Mouse (Mus musculus): ENCODE results near the gene Uckl1.

Gene Uckl1

DNA sequence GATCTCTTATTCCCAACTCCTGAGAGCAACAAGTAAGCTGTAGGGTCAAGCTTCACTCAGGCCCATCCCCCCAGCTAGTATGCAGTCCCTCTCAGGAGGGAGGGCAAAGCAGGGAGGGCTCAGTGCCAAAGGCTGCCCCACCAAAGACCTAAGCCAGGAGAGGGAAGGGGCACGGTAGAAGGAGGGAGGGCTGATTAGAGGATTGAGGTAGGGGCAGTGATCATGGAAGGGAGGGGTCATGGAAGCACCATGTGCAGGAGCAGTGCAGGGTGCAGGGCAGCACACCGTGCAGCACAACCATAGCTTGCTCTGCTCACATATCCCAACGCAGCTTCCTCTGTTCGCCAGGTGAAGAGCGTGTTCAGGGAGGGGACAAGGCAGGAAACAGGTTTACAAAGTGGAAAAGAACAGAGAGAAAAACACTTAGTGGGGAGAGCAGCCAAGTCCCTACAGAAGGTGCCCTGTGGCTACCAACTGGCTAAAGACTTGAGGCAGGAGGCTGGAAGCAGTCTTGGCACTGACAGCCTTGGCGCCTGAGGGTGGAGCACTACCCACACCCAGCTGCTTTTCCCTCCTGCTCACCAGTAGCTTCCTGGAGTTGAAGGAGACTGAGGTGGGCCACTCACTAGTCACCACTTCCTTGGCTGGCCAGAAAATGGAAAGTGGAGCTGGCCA, 13.6 kb downstream of the Uckl1 start:
- TF ChIP-seq GATA4 (IDR thresholded peaks at IDR 0.05; ENCODE audit: insufficient replicate concordance, low read length), result no peak

GRCm38 (mm10) chr2:181570375-181570774, 14.3 kb downstream of the Uckl1 start:
- no peak for TF ChIP-seq GATA4 (IDR thresholded peaks at IDR 0.05; ENCODE audit: insufficient replicate concordance, low read length)

GRCm38 (mm10) chr2:181569856-181570255, 14.8 kb downstream of the Uckl1 start:
- TF ChIP-seq GATA4 (IDR thresholded peaks at IDR 0.05; ENCODE audit: insufficient replicate concordance, low read length), result no peak

GRCm38 (mm10) chr2:181568272-181569008, 16.3 kb downstream of the Uckl1 start:
- no peak for TF ChIP-seq GATA4 (IDR thresholded peaks at IDR 0.05; ENCODE audit: insufficient replicate concordance, low read length)

GRCm38 (mm10) chr2:181567338-181567737, 17.4 kb downstream of the Uckl1 start:
- no peak for TF ChIP-seq GATA4 (IDR thresholded peaks at IDR 0.05; ENCODE audit: insufficient replicate concordance, low read length)

DNA sequence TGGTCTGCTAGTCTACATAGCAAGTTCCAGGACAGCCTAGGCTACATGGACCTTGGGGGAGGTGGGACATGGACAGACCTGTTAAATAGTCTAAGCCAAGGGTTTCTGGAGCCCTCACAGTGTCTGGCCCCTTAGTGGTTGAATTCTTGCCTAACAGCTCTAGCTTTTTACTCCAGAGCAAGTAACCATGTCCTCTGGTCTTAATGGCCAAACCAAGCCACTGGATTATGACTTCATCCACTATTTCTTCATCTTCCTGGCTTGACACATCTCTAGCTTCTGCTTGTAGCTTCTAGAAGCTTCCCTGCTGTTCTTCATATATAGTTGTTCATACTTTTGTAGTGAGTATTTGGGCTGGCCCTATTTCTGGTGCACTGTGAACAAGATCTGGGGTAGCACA, 30.9 kb downstream of the Uckl1 start:
- TF ChIP-seq GATA4 (IDR thresholded peaks at IDR 0.05; ENCODE audit: insufficient replicate concordance, low read length), result no peak

- no peak for TF ChIP-seq GATA4 (IDR thresholded peaks at IDR 0.05; ENCODE audit: insufficient replicate concordance, low read length)
These were observed 34.5 kb downstream of the Uckl1 start for GRCm38 (mm10) chr2:181550233-181550632.

DNA sequence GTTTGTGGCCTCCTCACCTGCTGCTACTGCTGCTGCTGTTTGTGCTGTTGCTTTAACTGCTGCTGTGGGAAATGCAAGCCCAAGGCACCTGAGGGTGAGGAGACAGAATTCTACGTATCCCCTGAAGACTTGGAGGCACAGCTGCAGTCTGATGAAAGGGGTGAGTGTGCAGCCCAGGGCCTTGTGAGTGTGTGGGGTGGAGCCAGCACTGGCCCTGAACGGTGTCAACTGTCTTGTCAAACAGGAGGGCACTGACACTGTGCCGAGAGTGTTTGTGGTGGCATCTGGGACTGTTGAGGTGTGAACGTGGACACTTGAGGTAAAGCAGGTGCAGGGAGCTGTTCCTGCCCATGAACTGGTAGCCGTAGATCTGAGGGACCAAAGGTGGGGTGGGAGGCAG, 36.0 kb downstream of the Uckl1 start:
- no peak for TF ChIP-seq GATA4 (IDR thresholded peaks at IDR 0.05; ENCODE audit: insufficient replicate concordance, low read length)

- TF ChIP-seq GATA4 (IDR thresholded peaks at IDR 0.05; ENCODE audit: insufficient replicate concordance, low read length), result no peak
These were observed 36.5 kb downstream of the Uckl1 start for GRCm38 (mm10) chr2:181548227-181548626.

DNA sequence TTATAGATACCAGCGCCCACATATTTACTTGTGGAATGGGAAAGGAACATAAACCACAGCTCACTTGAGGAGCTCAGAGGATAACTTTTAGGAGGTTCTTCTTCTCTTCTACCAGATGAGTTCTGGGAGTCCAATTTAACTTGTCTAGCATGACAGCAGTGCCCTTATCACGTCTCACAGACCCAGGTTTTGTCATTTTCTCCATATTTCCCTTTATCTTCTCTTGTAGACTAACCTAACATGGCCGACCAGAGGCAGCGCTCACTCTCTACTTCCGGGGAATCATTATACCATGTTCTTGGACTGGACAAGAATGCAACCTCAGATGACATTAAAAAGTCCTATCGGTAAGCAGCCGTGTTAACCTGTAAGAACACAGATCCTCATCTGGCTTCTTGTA, 38.5 kb downstream of the Uckl1 start:
- no peak for TF ChIP-seq GATA4 (IDR thresholded peaks at IDR 0.05; ENCODE audit: insufficient replicate concordance, low read length)

DNA sequence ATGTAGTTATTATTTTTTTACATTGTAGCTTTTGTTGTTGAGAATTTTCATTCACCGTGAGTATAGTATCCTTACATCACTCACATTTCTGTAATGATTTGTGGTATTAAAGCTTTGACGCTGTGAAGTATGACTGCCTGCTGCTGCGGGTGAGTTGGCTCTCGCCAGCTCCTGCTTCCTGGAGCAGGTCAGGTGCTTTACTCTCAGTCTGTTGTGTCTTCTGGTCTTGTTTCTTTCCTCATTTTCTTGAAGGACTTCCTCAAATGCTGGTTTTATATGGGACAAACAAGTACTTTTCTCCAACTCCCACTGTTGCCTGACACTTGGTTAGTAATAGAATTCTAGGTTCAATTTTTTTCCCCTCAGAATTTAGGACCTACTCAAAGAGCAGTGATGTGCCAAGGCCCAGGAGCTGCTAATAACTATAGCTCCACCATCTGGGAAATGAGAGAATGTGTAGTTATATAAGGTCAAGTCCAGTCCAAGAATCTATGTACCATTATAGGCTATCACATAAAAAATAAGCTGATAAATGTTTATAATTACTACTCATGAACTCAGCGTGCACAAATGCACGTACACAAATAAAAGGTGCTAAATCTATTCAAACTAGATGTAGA, 42.8 kb downstream of the Uckl1 start:
- TF ChIP-seq GATA4 (IDR thresholded peaks at IDR 0.05; ENCODE audit: insufficient replicate concordance, low read length), result no peak

DNA sequence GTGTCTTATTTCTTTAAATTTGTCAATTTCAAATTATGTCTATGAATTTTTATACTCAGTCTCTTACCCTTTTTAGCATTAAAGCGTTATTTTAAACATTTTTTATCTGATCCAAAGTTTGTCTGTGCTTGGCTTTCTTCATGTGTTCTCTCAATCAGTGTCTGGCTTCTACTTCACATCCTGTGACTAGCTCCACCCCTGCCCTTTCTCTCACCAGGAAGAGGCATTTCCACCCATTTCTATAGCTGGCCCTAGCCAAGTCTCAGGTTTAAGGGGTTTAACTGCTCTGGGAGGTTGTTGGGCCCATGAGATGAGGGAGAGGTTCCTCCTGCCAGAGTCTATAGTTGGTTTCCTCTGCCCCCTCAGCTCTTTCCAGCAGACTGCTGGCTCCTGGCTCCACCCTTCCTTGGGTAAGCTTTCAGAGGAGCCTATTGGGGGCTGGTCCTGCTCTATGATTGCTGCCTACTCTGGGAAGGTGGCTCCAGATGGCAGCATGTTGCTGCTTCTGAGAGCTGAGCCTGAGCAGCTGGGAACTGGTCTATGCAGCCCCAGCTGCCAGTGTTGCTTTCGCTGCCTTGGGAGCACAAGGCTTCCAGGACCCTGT, 47.1 kb downstream of the Uckl1 start:
- TF ChIP-seq GATA4 (IDR thresholded peaks at IDR 0.05; ENCODE audit: insufficient replicate concordance, low read length), result no peak

DNA sequence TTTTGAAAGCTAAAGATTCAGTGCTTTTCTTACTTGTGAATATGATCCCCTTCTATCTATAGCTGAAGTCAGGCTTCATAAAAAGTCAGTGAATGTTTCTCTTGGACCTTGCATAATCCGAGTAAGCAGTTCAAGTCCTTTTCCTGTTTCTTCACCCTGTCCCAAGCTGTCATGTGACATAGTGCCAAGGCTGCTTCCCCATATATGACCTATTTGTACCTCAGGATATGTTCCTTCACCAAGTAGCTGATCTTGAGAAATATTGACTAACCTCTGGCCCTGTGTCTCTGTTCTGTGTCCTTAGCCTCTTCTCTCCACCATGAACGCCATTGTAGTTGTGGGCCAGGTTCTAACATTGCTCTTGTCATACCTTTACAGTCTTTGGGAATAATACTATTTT, 48.3 kb downstream of the Uckl1 start:
- no peak for TF ChIP-seq GATA4 (IDR thresholded peaks at IDR 0.05; ENCODE audit: insufficient replicate concordance, low read length)

DNA sequence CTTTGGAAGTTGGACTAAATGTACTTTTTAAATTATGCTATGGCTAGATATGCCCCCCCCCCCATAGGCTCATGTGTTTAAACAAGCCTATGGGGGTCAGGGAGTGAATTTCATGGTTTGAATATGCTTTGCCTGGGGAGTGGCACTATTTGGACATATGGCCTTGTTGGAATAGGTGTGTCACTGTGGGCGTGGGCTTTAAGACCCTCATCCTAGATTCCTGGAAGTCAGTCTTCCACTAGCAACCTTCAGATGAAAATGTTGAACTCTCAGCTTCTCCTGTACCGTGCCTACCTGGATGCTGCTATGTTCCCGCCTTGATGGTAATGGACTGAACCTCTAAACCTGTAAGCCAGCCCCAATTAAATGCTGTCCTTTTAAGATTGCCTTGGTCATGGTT, 52.1 kb downstream of the Uckl1 start:
- TF ChIP-seq GATA4 (IDR thresholded peaks at IDR 0.05; ENCODE audit: insufficient replicate concordance, low read length), result no peak

- TF ChIP-seq GATA4 (IDR thresholded peaks at IDR 0.05; ENCODE audit: insufficient replicate concordance, low read length), result no peak
These were observed 55.6 kb downstream of the Uckl1 start for GRCm38 (mm10) chr2:181529076-181529475.

DNA sequence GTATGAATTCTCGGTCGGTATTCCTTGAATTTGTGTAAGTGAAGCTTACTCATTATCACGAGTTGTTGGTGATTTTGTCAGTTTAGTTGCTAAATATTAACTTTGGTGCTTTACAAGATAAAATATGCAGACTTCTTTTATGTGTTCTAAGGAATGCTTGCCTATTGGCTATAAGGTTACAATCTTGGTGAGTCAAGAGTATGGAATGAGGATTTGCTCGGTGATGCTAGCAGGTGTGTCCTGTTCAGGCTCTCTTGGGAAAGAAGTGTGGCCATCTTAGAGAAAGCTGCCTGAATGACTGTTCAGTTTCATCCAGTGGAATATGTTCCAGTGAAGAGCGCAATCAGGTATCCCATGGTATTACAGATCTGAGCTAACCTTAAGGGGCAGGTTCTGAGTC, 59.2 kb downstream of the Uckl1 start:
- TF ChIP-seq GATA4 (IDR thresholded peaks at IDR 0.05; ENCODE audit: insufficient replicate concordance, low read length), result no peak

All from liver, adult (tissue).